Mouse (Mus musculus) 416B (cell line): ENCODE results near the gene Rundc3a.

Experiments
- DNase-seq: peaks from one replicate; pipeline ENCODE4 v3.0.0; 2011; ENCODE audit warnings: low read depth

The Rundc3a gene

DNA sequence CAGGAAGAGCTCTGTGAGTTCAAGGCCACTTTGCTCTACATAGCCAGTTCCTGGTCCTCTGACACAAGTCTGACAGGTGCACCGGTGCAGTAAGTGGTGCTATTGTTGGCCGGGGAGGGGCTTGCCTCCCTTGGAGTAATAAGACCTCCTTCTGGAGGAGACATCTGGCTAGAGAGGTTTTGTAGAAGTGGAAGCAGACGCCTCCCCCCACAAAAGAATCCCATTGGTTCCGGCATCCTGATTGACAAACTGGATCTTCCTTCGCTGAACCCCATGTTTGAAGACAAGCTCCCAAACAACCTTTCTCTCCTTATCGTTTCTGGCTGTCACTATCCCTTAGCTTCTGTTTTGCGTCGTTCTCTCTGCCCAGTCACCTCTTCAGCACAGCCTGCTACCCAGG is 55.1 kb downstream of the Rundc3a start:
- peak; percentile 15 for DNase-seq

DNA sequence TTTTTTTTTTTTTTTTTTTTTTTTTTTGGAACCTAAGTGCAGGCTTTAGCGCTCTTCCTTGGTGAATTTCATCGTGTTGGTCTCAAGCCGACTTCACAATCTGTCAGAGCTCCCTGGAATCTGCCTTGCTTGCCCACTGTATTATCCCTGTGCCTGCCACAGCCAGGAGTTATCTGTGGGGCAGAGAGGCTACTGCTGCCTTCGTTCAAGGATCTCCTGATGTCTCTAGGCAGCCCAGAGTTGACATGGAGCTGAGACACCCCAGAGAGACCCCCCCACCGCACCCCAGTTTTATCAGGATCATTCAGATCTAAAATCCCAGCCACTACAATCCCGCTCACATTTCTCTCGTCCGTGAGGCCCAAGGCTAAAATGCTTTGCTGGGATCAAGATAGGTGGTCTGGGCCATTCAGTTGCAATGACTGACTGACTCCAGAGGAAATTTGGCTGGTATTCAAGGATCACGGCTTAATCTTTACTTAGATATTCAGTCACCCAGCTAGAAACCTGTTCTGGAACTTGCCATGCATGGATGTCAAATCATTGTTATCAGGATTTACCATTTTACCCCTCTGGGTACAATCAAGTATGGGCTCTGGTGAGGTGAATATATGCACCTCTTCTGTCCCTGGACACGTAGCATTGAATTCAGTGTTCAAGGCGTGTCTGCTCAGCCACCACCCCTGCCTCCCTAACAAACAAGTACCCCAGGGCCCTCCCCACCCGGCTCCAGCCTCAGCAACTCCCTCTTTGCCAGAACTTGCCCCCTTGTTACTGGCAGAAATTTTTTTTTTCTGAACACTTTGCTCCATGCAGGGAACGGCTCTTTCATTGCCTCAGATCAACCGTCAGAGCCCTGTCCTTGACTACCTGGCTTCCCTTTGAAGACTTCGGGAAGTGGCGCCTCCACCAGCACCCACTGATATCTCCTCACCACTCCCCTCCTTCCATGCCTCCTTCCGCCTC is 56.1 kb downstream of the Rundc3a start:
- DNase-seq: no peak
